Mouse (Mus musculus): ENCODE results near the gene Lrrc49. TPM values are rescaled to one million over a fixed set of nuclear protein-coding genes. Genes with fewer than 3 reads are reported as not detected.

The Lrrc49 gene
- polyA plus RNA-seq, 1 experiment, result 3.2 TPM

- no peaks in the 10 kb centered on the region for H3K4me1 ChIP-seq (ENCODE audit: control insufficient read depth, insufficient read depth, low read length)
- H3K36me3 ChIP-seq (ENCODE audit: control insufficient read depth, insufficient read depth, low read length), result no peaks in the 10 kb centered on the region
- H3K27ac ChIP-seq (ENCODE audit: insufficient read depth, low read depth, low read length), result no peak overlapping the region
- WGBS, result 84% methylated on average over 7 of the region's 7 CpGs
- H3K4me3 ChIP-seq (ENCODE audit: insufficient read depth, low read depth, low read length), result no peak overlapping the region
- TF ChIP-seq CTCF (conservative IDR thresholded peaks at IDR 0.05; ENCODE audit: insufficient read depth, insufficient read length, low read depth, low read length) (no peak), POLR2A (IDR thresholded peaks at IDR 0.05; ENCODE audit: low read depth, low read length) (no peak)
- DNase-seq, result no peak
- no peaks in the 10 kb centered on the region for H3K27me3 ChIP-seq (replicated peaks; ENCODE audit: control insufficient read depth, insufficient read depth, low read length)
Measured at GRCm38 (mm10) chr9:60626311-60626791, 61.6 kb downstream of the Lrrc49 start.

DNA sequence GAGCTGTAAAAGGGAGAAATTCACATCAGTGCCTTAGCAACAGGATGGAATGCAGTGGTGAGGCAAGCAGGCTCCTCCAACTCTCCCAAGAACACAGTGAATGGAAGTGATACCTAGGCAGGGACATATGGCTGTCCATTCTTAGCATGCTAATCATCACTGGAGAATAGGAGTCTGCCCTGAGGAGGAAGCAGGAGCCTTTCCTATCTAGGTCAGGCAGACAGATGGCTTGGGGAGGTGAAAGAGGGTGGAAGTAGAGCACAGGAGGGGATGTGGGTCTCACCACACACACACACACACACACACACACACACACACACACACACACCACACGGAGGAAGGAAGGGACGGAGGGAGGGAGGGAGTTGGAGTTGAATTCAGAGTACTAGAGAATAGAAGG lies 62.1 kb downstream of the Lrrc49 start:
- Histone ChIP-seq H3K36me3 (ENCODE audit: control insufficient read depth, insufficient read depth, low read length) (no peaks in the 10 kb centered on the region), H3K4me1 (ENCODE audit: control insufficient read depth, insufficient read depth, low read length) (no peaks in the 10 kb centered on the region), H3K27ac (ENCODE audit: insufficient read depth, low read depth, low read length) (no peak overlapping the region), H3K4me3 (ENCODE audit: insufficient read depth, low read depth, low read length) (no peak overlapping the region), H3K27me3 (replicated peaks; ENCODE audit: control insufficient read depth, insufficient read depth, low read length) (no peaks in the 10 kb centered on the region)
- WGBS, result 63% methylated on average over 2 of the region's 2 CpGs
- TF ChIP-seq POLR2A (IDR thresholded peaks at IDR 0.05; ENCODE audit: low read depth, low read length) (no peak), CTCF (conservative IDR thresholded peaks at IDR 0.05; ENCODE audit: insufficient read depth, insufficient read length, low read depth, low read length) (no peak)
- DNase-seq, result no peak

GRCm38 (mm10) chr9:60616946-60617345 lies 71.0 kb downstream of the Lrrc49 start:
- peak; percentile 9 for DNase-seq
- H3K36me3 ChIP-seq (ENCODE audit: control insufficient read depth, insufficient read depth, low read length), result no peaks in the 10 kb centered on the region
- H3K4me1 ChIP-seq (ENCODE audit: control insufficient read depth, insufficient read depth, low read length), result no peaks in the 10 kb centered on the region
- no peak overlapping the region for H3K4me3 ChIP-seq (ENCODE audit: insufficient read depth, low read depth, low read length)
- WGBS, result 79% methylated on average over 9 of the region's 9 CpGs
- H3K27ac ChIP-seq (ENCODE audit: insufficient read depth, low read depth, low read length), result no peak overlapping the region
- H3K27me3 ChIP-seq (replicated peaks; ENCODE audit: control insufficient read depth, insufficient read depth, low read length), result no peaks in the 10 kb centered on the region
- TF ChIP-seq POLR2A (IDR thresholded peaks at IDR 0.05; ENCODE audit: low read depth, low read length), result no peak
- TF ChIP-seq CTCF (conservative IDR thresholded peaks at IDR 0.05; ENCODE audit: insufficient read depth, insufficient read length, low read depth, low read length), result no peak

GRCm38 (mm10) chr9:60616359-60616758 lies 71.6 kb downstream of the Lrrc49 start:
- H3K27me3 ChIP-seq (replicated peaks; ENCODE audit: control insufficient read depth, insufficient read depth, low read length), result no peaks in the 10 kb centered on the region
- DNase-seq, result no peak
- peak overlapping the region; percentile 31; the same call in 1 of the 2 replicates for H3K4me3 ChIP-seq (ENCODE audit: insufficient read depth, low read depth, low read length)
- 64% methylated on average over 7 of the region's 7 CpGs for WGBS
- no peak overlapping the region for H3K27ac ChIP-seq (ENCODE audit: insufficient read depth, low read depth, low read length)
- TF ChIP-seq POLR2A (IDR thresholded peaks at IDR 0.05; ENCODE audit: low read depth, low read length) (no peak), CTCF (conservative IDR thresholded peaks at IDR 0.05; ENCODE audit: insufficient read depth, insufficient read length, low read depth, low read length) (no peak)
- no peaks in the 10 kb centered on the region for H3K36me3 ChIP-seq (ENCODE audit: control insufficient read depth, insufficient read depth, low read length)
- H3K4me1 ChIP-seq (ENCODE audit: control insufficient read depth, insufficient read depth, low read length), result no peaks in the 10 kb centered on the region

DNA sequence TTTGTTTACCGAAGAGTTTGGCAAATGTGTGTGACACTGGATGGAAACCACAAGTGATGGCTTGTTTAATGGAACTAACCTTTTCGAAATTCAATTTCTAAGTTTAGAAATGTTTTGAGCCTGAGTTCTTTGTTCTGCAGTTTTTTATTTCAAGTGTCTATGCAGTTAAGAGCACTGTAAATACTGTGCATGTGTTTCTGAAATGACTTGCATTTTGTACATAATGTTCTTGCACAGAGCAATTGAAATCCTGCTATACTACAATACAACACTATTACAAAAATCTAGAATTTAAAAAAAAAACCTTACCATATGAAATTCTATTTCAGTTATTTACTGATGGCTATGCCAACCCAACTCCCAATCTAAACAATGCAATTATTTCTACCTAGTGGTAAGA lies 75.7 kb downstream of the Lrrc49 start:
- 91% methylated on average over 2 of the region's 2 CpGs for WGBS
- Histone ChIP-seq H3K36me3 (ENCODE audit: control insufficient read depth, insufficient read depth, low read length) (no peaks in the 10 kb centered on the region), H3K4me1 (ENCODE audit: control insufficient read depth, insufficient read depth, low read length) (no peaks in the 10 kb centered on the region), H3K27ac (ENCODE audit: insufficient read depth, low read depth, low read length) (no peak overlapping the region), H3K27me3 (replicated peaks; ENCODE audit: control insufficient read depth, insufficient read depth, low read length) (no peaks in the 10 kb centered on the region), H3K4me3 (ENCODE audit: insufficient read depth, low read depth, low read length) (no peak overlapping the region)
- no peak for DNase-seq
- TF ChIP-seq CTCF (conservative IDR thresholded peaks at IDR 0.05; ENCODE audit: insufficient read depth, insufficient read length, low read depth, low read length) (no peak), POLR2A (IDR thresholded peaks at IDR 0.05; ENCODE audit: low read depth, low read length) (no peak)

GRCm38 (mm10) chr9:60610194-60610593 lies 77.8 kb downstream of the Lrrc49 start:
- DNase-seq, result peak; percentile 51
- no peaks in the 10 kb centered on the region for H3K36me3 ChIP-seq (ENCODE audit: control insufficient read depth, insufficient read depth, low read length)
- 32% methylated on average over 13 of the region's 13 CpGs for WGBS
- no peaks in the 10 kb centered on the region for H3K27me3 ChIP-seq (replicated peaks; ENCODE audit: control insufficient read depth, insufficient read depth, low read length)
- no peak overlapping the region for H3K4me3 ChIP-seq (ENCODE audit: insufficient read depth, low read depth, low read length)
- TF ChIP-seq POLR2A (IDR thresholded peaks at IDR 0.05; ENCODE audit: low read depth, low read length) (no peak), CTCF (conservative IDR thresholded peaks at IDR 0.05; ENCODE audit: insufficient read depth, insufficient read length, low read depth, low read length) (no peak)
- H3K27ac ChIP-seq (ENCODE audit: insufficient read depth, low read depth, low read length), result no peak overlapping the region
- no peaks in the 10 kb centered on the region for H3K4me1 ChIP-seq (ENCODE audit: control insufficient read depth, insufficient read depth, low read length)

GRCm38 (mm10) chr9:60608857-60609256 lies 79.1 kb downstream of the Lrrc49 start:
- no peaks in the 10 kb centered on the region for H3K27me3 ChIP-seq (replicated peaks; ENCODE audit: control insufficient read depth, insufficient read depth, low read length)
- no peak for TF ChIP-seq CTCF (conservative IDR thresholded peaks at IDR 0.05; ENCODE audit: insufficient read depth, insufficient read length, low read depth, low read length)
- TF ChIP-seq POLR2A (IDR thresholded peaks at IDR 0.05; ENCODE audit: low read depth, low read length), result no peak
- WGBS, result 91% methylated on average over 9 of the region's 9 CpGs
- no peak for DNase-seq
- H3K4me1 ChIP-seq (ENCODE audit: control insufficient read depth, insufficient read depth, low read length), result no peaks in the 10 kb centered on the region
- no peak overlapping the region for H3K27ac ChIP-seq (ENCODE audit: insufficient read depth, low read depth, low read length)
- no peak overlapping the region for H3K4me3 ChIP-seq (ENCODE audit: insufficient read depth, low read depth, low read length)
- no peaks in the 10 kb centered on the region for H3K36me3 ChIP-seq (ENCODE audit: control insufficient read depth, insufficient read depth, low read length)
